Mouse (Mus musculus): ENCODE data around the gene Mybbp1a. TPM values are rescaled to one million over a fixed set of nuclear protein-coding genes. Genes with fewer than 3 reads are reported as not detected.

Mybbp1a gene
- 80.5 and 82.1 TPM in 2 replicates for polyA plus RNA-seq (2014; fragmentation: Nextera tagmentation; extraction: Ambion mirVana)

GRCm38 (mm10) chr11:72440965-72441664 is at the start of gene Mybbp1a:
Gene Mybbp1a (plus strand): TSS chr11:72441355.
- peaks cover 6% of the 10 kb centered on the region for H3K4me1 ChIP-seq (ENCODE audit: control insufficient read depth, insufficient read depth, low read length)
- no peaks in the 10 kb centered on the region for H3K9me3 ChIP-seq (replicated peaks; ENCODE audit: control insufficient read depth, low read length)
- H3K4me3 ChIP-seq (ENCODE audit: low read depth, low read length), result peak within 1 kb of the TSS; percentile 68
- DNase-seq (ENCODE audit: low spot score), result peak; percentile 98
- WGBS, result under 1% methylated on average over 46 of the region's 46 CpGs
- peak within 1 kb of the TSS; percentile 80 for H3K9ac ChIP-seq (ENCODE audit: low read length)
- H3K4me2 ChIP-seq (ENCODE audit: low read length), result peak within 1 kb of the TSS; percentile 84
- peaks cover 39% of the 10 kb centered on the region for H3K36me3 ChIP-seq (ENCODE audit: control insufficient read depth, insufficient read depth, low read length)
- H3K27ac ChIP-seq (ENCODE audit: low read depth, low read length), result peak within 1 kb of the TSS; percentile 92
- ATAC-seq, result peak; percentile 95
- H3K27me3 ChIP-seq (replicated peaks; ENCODE audit: control insufficient read depth, insufficient read depth, low read length), result no peaks in the 10 kb centered on the region

- no peak for ATAC-seq
These were observed 47.9 kb upstream of the Mybbp1a start for GRCm38 (mm10) chr11:72393243-72393642.

GRCm38 (mm10) chr11:72393669-72394068 is 47.5 kb upstream of the Mybbp1a start:
- no peaks in the 10 kb centered on the region for H3K4me1 ChIP-seq (ENCODE audit: control insufficient read depth, insufficient read depth, low read length)
- no peak overlapping the region for H3K4me2 ChIP-seq (ENCODE audit: low read length)
- H3K36me3 ChIP-seq (ENCODE audit: control insufficient read depth, insufficient read depth, low read length), result no peaks in the 10 kb centered on the region
- ATAC-seq (peak; percentile 55; the same call in 1 of the 2 replicates), DNase-seq (ENCODE audit: low spot score) (peak; percentile 57)
- H3K27me3 ChIP-seq (replicated peaks; ENCODE audit: control insufficient read depth, insufficient read depth, low read length), result no peaks in the 10 kb centered on the region
- 42% methylated on average over 5 of the region's 5 CpGs for WGBS
- H3K27ac ChIP-seq (ENCODE audit: low read depth, low read length), result no peak overlapping the region
- H3K9ac ChIP-seq (ENCODE audit: low read length), result no peak overlapping the region
- H3K4me3 ChIP-seq (ENCODE audit: low read depth, low read length), result no peak overlapping the region
- no peaks in the 10 kb centered on the region for H3K9me3 ChIP-seq (replicated peaks; ENCODE audit: control insufficient read depth, low read length)

More at GRCm38 (mm10) chr11:72393243-72393642, 47.9 kb upstream of the Mybbp1a start:
- no peaks in the 10 kb centered on the region for H3K9me3 ChIP-seq (replicated peaks; ENCODE audit: control insufficient read depth, low read length)
- WGBS, result 87% methylated on average over 3 of the region's 3 CpGs
- H3K27me3 ChIP-seq (replicated peaks; ENCODE audit: control insufficient read depth, insufficient read depth, low read length), result no peaks in the 10 kb centered on the region
- H3K4me3 ChIP-seq (ENCODE audit: low read depth, low read length), result no peak overlapping the region
- H3K27ac ChIP-seq (ENCODE audit: low read depth, low read length), result 0 out of 2 replicates have a peak overlapping the region, but pooled peaks have one; percentile 0
- no peaks in the 10 kb centered on the region for H3K36me3 ChIP-seq (ENCODE audit: control insufficient read depth, insufficient read depth, low read length)
- DNase-seq (ENCODE audit: low spot score), result no peak
- no peaks in the 10 kb centered on the region for H3K4me1 ChIP-seq (ENCODE audit: control insufficient read depth, insufficient read depth, low read length)
- no peak overlapping the region for H3K9ac ChIP-seq (ENCODE audit: low read length)
- no peak overlapping the region for H3K4me2 ChIP-seq (ENCODE audit: low read length)

GRCm38 (mm10) chr11:72394694-72395093 is 46.5 kb upstream of the Mybbp1a start:
- WGBS, result 75% methylated on average over 2 of the region's 2 CpGs
- no peak overlapping the region for H3K27ac ChIP-seq (ENCODE audit: low read depth, low read length)

GRCm38 (mm10) chr11:72395652-72396051 is 45.5 kb upstream of the Mybbp1a start:
- Histone ChIP-seq H3K9ac (ENCODE audit: low read length) (no peak overlapping the region), H3K4me3 (ENCODE audit: low read depth, low read length) (no peak overlapping the region), H3K4me1 (ENCODE audit: control insufficient read depth, insufficient read depth, low read length) (no peaks in the 10 kb centered on the region), H3K27ac (ENCODE audit: low read depth, low read length) (no peak overlapping the region), H3K4me2 (ENCODE audit: low read length) (no peak overlapping the region), H3K9me3 (replicated peaks; ENCODE audit: control insufficient read depth, low read length) (no peaks in the 10 kb centered on the region), H3K36me3 (ENCODE audit: control insufficient read depth, insufficient read depth, low read length) (no peaks in the 10 kb centered on the region), H3K27me3 (replicated peaks; ENCODE audit: control insufficient read depth, insufficient read depth, low read length) (no peaks in the 10 kb centered on the region)
- 93% methylated on average over 6 of the region's 6 CpGs for WGBS
- ATAC-seq (no peak), DNase-seq (ENCODE audit: low spot score) (no peak)

More at GRCm38 (mm10) chr11:72394694-72395093, 46.5 kb upstream of the Mybbp1a start:
- no peak for DNase-seq (ENCODE audit: low spot score)
- H3K4me1 ChIP-seq (ENCODE audit: control insufficient read depth, insufficient read depth, low read length), result no peaks in the 10 kb centered on the region
- no peak for ATAC-seq
- no peaks in the 10 kb centered on the region for H3K27me3 ChIP-seq (replicated peaks; ENCODE audit: control insufficient read depth, insufficient read depth, low read length)
- no peak overlapping the region for H3K4me2 ChIP-seq (ENCODE audit: low read length)
- H3K36me3 ChIP-seq (ENCODE audit: control insufficient read depth, insufficient read depth, low read length), result no peaks in the 10 kb centered on the region
- no peak overlapping the region for H3K9ac ChIP-seq (ENCODE audit: low read length)
- H3K4me3 ChIP-seq (ENCODE audit: low read depth, low read length), result no peak overlapping the region
- no peaks in the 10 kb centered on the region for H3K9me3 ChIP-seq (replicated peaks; ENCODE audit: control insufficient read depth, low read length)

GRCm38 (mm10) chr11:72396621-72397020 is 44.5 kb upstream of the Mybbp1a start:
- WGBS, result 93% methylated on average over 7 of the region's 7 CpGs

GRCm38 (mm10) chr11:72397072-72397471 is 44.1 kb upstream of the Mybbp1a start:
- Histone ChIP-seq H3K4me2 (ENCODE audit: low read length) (no peak overlapping the region), H3K4me1 (ENCODE audit: control insufficient read depth, insufficient read depth, low read length) (no peaks in the 10 kb centered on the region), H3K9ac (ENCODE audit: low read length) (no peak overlapping the region), H3K4me3 (ENCODE audit: low read depth, low read length) (no peak overlapping the region), H3K36me3 (ENCODE audit: control insufficient read depth, insufficient read depth, low read length) (no peaks in the 10 kb centered on the region), H3K27ac (ENCODE audit: low read depth, low read length) (no peak overlapping the region), H3K27me3 (replicated peaks; ENCODE audit: control insufficient read depth, insufficient read depth, low read length) (no peaks in the 10 kb centered on the region), H3K9me3 (replicated peaks; ENCODE audit: control insufficient read depth, low read length) (no peaks in the 10 kb centered on the region)
- ATAC-seq (no peak), DNase-seq (ENCODE audit: low spot score) (peak; percentile 18)
- 78% methylated on average over 10 of the region's 10 CpGs for WGBS

More at GRCm38 (mm10) chr11:72396621-72397020, 44.5 kb upstream of the Mybbp1a start:
- H3K27ac ChIP-seq (ENCODE audit: low read depth, low read length), result no peak overlapping the region
- no peaks in the 10 kb centered on the region for H3K4me1 ChIP-seq (ENCODE audit: control insufficient read depth, insufficient read depth, low read length)
- H3K36me3 ChIP-seq (ENCODE audit: control insufficient read depth, insufficient read depth, low read length), result no peaks in the 10 kb centered on the region
- no peak overlapping the region for H3K4me2 ChIP-seq (ENCODE audit: low read length)
- no peak for DNase-seq (ENCODE audit: low spot score)
- H3K9ac ChIP-seq (ENCODE audit: low read length), result no peak overlapping the region
- H3K4me3 ChIP-seq (ENCODE audit: low read depth, low read length), result no peak overlapping the region
- H3K27me3 ChIP-seq (replicated peaks; ENCODE audit: control insufficient read depth, insufficient read depth, low read length), result no peaks in the 10 kb centered on the region
- no peak for ATAC-seq
- H3K9me3 ChIP-seq (replicated peaks; ENCODE audit: control insufficient read depth, low read length), result no peaks in the 10 kb centered on the region

GRCm38 (mm10) chr11:72397811-72398525 is 43.2 kb upstream of the Mybbp1a start:
- 83% methylated on average over 8 of the region's 8 CpGs for WGBS
- H3K4me2 ChIP-seq (ENCODE audit: low read length), result no peak overlapping the region
- no peak overlapping the region for H3K9ac ChIP-seq (ENCODE audit: low read length)

GRCm38 (mm10) chr11:72401068-72401467 is 40.1 kb upstream of the Mybbp1a start:
- 93% methylated on average over 12 of the region's 12 CpGs for WGBS
- H3K4me1 ChIP-seq (ENCODE audit: control insufficient read depth, insufficient read depth, low read length), result no peaks in the 10 kb centered on the region
- no peaks in the 10 kb centered on the region for H3K36me3 ChIP-seq (ENCODE audit: control insufficient read depth, insufficient read depth, low read length)
- no peaks in the 10 kb centered on the region for H3K9me3 ChIP-seq (replicated peaks; ENCODE audit: control insufficient read depth, low read length)
- no peak overlapping the region for H3K9ac ChIP-seq (ENCODE audit: low read length)
- H3K4me2 ChIP-seq (ENCODE audit: low read length), result no peak overlapping the region
- ATAC-seq, result no peak
- H3K27ac ChIP-seq (ENCODE audit: low read depth, low read length), result no peak overlapping the region
- no peak overlapping the region for H3K4me3 ChIP-seq (ENCODE audit: low read depth, low read length)
- no peak for DNase-seq (ENCODE audit: low spot score)
- H3K27me3 ChIP-seq (replicated peaks; ENCODE audit: control insufficient read depth, insufficient read depth, low read length), result no peaks in the 10 kb centered on the region

More at GRCm38 (mm10) chr11:72397811-72398525, 43.2 kb upstream of the Mybbp1a start:
- Histone ChIP-seq H3K9me3 (replicated peaks; ENCODE audit: control insufficient read depth, low read length) (no peaks in the 10 kb centered on the region), H3K27ac (ENCODE audit: low read depth, low read length) (no peak overlapping the region), H3K4me3 (ENCODE audit: low read depth, low read length) (no peak overlapping the region), H3K36me3 (ENCODE audit: control insufficient read depth, insufficient read depth, low read length) (no peaks in the 10 kb centered on the region), H3K27me3 (replicated peaks; ENCODE audit: control insufficient read depth, insufficient read depth, low read length) (no peaks in the 10 kb centered on the region), H3K4me1 (ENCODE audit: control insufficient read depth, insufficient read depth, low read length) (no peaks in the 10 kb centered on the region)
- no peak for ATAC-seq
- DNase-seq (ENCODE audit: low spot score), result no peak

All from forebrain, embryonic 14.5 days (tissue).